Comparison of ENCODE assay signal across 14 mouse cellular contexts in the genomic region with DNA sequence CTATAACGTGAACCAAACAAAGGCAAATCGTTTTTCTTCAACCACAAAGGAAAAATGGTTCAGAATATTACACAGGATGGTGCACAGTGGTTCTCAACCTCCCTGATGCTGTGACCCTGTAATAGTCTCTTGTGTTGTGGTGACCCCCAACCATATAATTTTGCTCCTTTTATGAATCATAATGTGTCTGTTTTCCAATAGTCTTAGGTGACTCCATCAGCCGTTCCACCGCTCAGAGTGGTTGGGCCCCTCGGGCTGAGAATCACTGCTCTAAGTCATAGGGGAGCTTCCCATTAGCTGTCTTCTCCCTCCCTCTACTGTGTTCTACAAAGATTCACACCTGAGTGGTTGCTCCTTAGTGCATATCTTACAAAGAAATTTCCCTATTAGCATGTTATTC. TPM values are rescaled to one million over a fixed set of nuclear protein-coding genes. Genes with fewer than 3 reads are reported as not detected.
DNase-seq lines count a peak whose midpoint lies in the region; ATAC-seq and TF ChIP-seq lines count a peak whose summit lies in the region.
"Had no signal": no experiment of that assay in that cellular context is flagged by ENCODE, and none has a peak within 500 bp of the region (broad histone marks: within the 10 kb centered on the region; RNA-seq: fewer than 3 reads in every experiment).

No protein-coding gene starts in this region.

- no peaks in the 10 kb centered on the region for H3K27me3 ChIP-seq in heart, embryonic 12.5 days (replicated peaks)
- no peaks in the 10 kb centered on the region for H3K27me3 ChIP-seq in hindbrain, postnatal 0 days (ENCODE audit: insufficient read depth, low read length)
- H3K27me3 ChIP-seq in hindbrain, embryonic 14.5 days (ENCODE audit: control insufficient read depth, insufficient read depth, low read length), result no peaks in the 10 kb centered on the region
- no peaks in the 10 kb centered on the region for H3K27me3 ChIP-seq in midbrain, embryonic 11.5 days (ENCODE audit: control insufficient read depth, insufficient read depth, low read length)
- no peaks in the 10 kb centered on the region for H3K27me3 ChIP-seq in midbrain, embryonic 14.5 days (ENCODE audit: control insufficient read depth, insufficient read depth, low read length)
- H3K27me3 ChIP-seq in Patski, result no peaks in the 10 kb centered on the region
- H3K27me3 ChIP-seq: embryonic facial prominence, embryonic 12.5 days; heart, embryonic 13.5 days; hindbrain, embryonic 13.5 days had no signal

- in situ Hi-C loops in Patski (cut with MboI; ENCODE audit: low pct_unique_long_range_greater_than_20kb), result loop anchor here (10.0 kb wide), 1 partner anchor 258 kb away; no protein-coding TSS in a partner anchor

- H3K4me3 ChIP-seq in heart, embryonic 12.5 days, result no peak overlapping the region
- no peak overlapping the region for H3K4me3 ChIP-seq in hindbrain, postnatal 0 days (ENCODE audit: low read length)
- H3K4me3 ChIP-seq in hindbrain, embryonic 14.5 days (replicated peaks; ENCODE audit: low read length), result no peak overlapping the region
- H3K4me3 ChIP-seq in midbrain, embryonic 11.5 days (ENCODE audit: low read depth, low read length), result no peak overlapping the region
- no peak overlapping the region for H3K4me3 ChIP-seq in midbrain, embryonic 14.5 days (replicated peaks; ENCODE audit: low read depth, low read length)
- H3K4me3 ChIP-seq: embryonic facial prominence, embryonic 12.5 days; heart, embryonic 13.5 days; hindbrain, embryonic 13.5 days had no signal

- no peak overlapping the region for H3K9ac ChIP-seq in heart, embryonic 12.5 days
- no peak overlapping the region for H3K9ac ChIP-seq in hindbrain, postnatal 0 days (replicated peaks; ENCODE audit: low read length)
- H3K9ac ChIP-seq in hindbrain, embryonic 14.5 days, result no peak overlapping the region
- no peak overlapping the region for H3K9ac ChIP-seq in midbrain, embryonic 11.5 days (ENCODE audit: low read length)
- H3K9ac ChIP-seq in midbrain, embryonic 14.5 days (replicated peaks; ENCODE audit: low read length), result no peak overlapping the region
- H3K9ac ChIP-seq: embryonic facial prominence, embryonic 12.5 days; heart, embryonic 13.5 days; hindbrain, embryonic 13.5 days had no signal

- POLR2A ChIA-PET in Patski (lab: Charles Lee), result no interaction called here

- TF ChIP-seq CTCF in hindbrain, postnatal 0 days (IDR thresholded peaks at IDR 0.05; ENCODE audit: low read depth), result no peak
- peak; percentile 7 for TF ChIP-seq CTCF in Patski (IDR thresholded peaks at IDR 0.05)

- ATAC-seq in heart, embryonic 12.5 days (ENCODE audit: insufficient number of reproducible peaks, low FRiP score), result peak; percentile 27; the same call in 1 of the 2 replicates
- ATAC-seq in hindbrain, postnatal 0 days, result 0 out of 2 replicates have a peak, but pooled peaks have one; percentile 11
- ATAC-seq in hindbrain, embryonic 14.5 days (ENCODE audit: low FRiP score), result no peak
- peak; percentile 30; the same call in 1 of the 2 replicates for ATAC-seq in midbrain, embryonic 11.5 days (ENCODE audit: low FRiP score)
- no peak for ATAC-seq in midbrain, embryonic 14.5 days (ENCODE audit: low FRiP score, low TSS enrichment)
- no peak for ATAC-seq in Patski

- no peaks in the 10 kb centered on the region for H3K9me3 ChIP-seq in heart, embryonic 12.5 days (replicated peaks)
- H3K9me3 ChIP-seq in hindbrain, postnatal 0 days (ENCODE audit: low read length), result no peaks in the 10 kb centered on the region
- H3K9me3 ChIP-seq in hindbrain, embryonic 14.5 days (ENCODE audit: control insufficient read depth, low read length), result no peaks in the 10 kb centered on the region
- H3K9me3 ChIP-seq in midbrain, embryonic 11.5 days (ENCODE audit: control insufficient read depth, low read length), result no peaks in the 10 kb centered on the region
- no peaks in the 10 kb centered on the region for H3K9me3 ChIP-seq in midbrain, embryonic 14.5 days (ENCODE audit: control insufficient read depth, low read length)
- H3K9me3 ChIP-seq: embryonic facial prominence, embryonic 12.5 days; G1E; heart, embryonic 13.5 days; hindbrain, embryonic 13.5 days had no signal

- no peak overlapping the region for H3K4me2 ChIP-seq in heart, embryonic 12.5 days
- no peak overlapping the region for H3K4me2 ChIP-seq in hindbrain, postnatal 0 days (ENCODE audit: low read depth, low read length)
- no peak overlapping the region for H3K4me2 ChIP-seq in hindbrain, embryonic 14.5 days (replicated peaks)
- no peak overlapping the region for H3K4me2 ChIP-seq in midbrain, embryonic 11.5 days
- no peak overlapping the region for H3K4me2 ChIP-seq in midbrain, embryonic 14.5 days (ENCODE audit: low read length)
- H3K4me2 ChIP-seq: embryonic facial prominence, embryonic 12.5 days; heart, embryonic 13.5 days; hindbrain, embryonic 13.5 days had no signal

- peaks cover 11% of the 10 kb centered on the region for H3K36me3 ChIP-seq in heart, embryonic 12.5 days
- H3K36me3 ChIP-seq in hindbrain, postnatal 0 days (ENCODE audit: insufficient read depth, low read length), result no peaks in the 10 kb centered on the region
- H3K36me3 ChIP-seq in hindbrain, embryonic 14.5 days (replicated peaks; ENCODE audit: control insufficient read depth, insufficient read depth), result peaks cover 5% of the 10 kb centered on the region; the same call in 1 of the 2 replicates
- no peaks in the 10 kb centered on the region for H3K36me3 ChIP-seq in midbrain, embryonic 11.5 days (ENCODE audit: control insufficient read depth, insufficient read depth, low read length)
- H3K36me3 ChIP-seq in midbrain, embryonic 14.5 days (ENCODE audit: control insufficient read depth, insufficient read depth, low read length), result peaks cover 6% of the 10 kb centered on the region
- H3K36me3 ChIP-seq: embryonic facial prominence, embryonic 12.5 days; G1E had no signal

- H3K4me1 ChIP-seq in heart, embryonic 12.5 days (replicated peaks), result 0 out of 2 replicates have a peak, but pooled peaks cover 3% of the 10 kb centered on the region
- H3K4me1 ChIP-seq in hindbrain, postnatal 0 days (ENCODE audit: insufficient read depth, low read length), result no peaks in the 10 kb centered on the region
- H3K4me1 ChIP-seq in hindbrain, embryonic 14.5 days (replicated peaks; ENCODE audit: control insufficient read depth, insufficient read depth, low read length), result no peaks in the 10 kb centered on the region
- H3K4me1 ChIP-seq in midbrain, embryonic 11.5 days (ENCODE audit: control insufficient read depth, insufficient read depth, low read length), result no peaks in the 10 kb centered on the region
- no peaks in the 10 kb centered on the region for H3K4me1 ChIP-seq in midbrain, embryonic 14.5 days (ENCODE audit: control insufficient read depth, insufficient read depth, low read length)
- H3K4me1 ChIP-seq: embryonic facial prominence, embryonic 12.5 days had no signal

- WGBS in heart, embryonic 12.5 days, result 77% methylated on average over 5 of the region's 5 CpGs
- WGBS in hindbrain, postnatal 0 days, result 85% methylated on average over 5 of the region's 5 CpGs
- WGBS in hindbrain, embryonic 14.5 days, result 84% methylated on average over 5 of the region's 5 CpGs
- WGBS in midbrain, embryonic 11.5 days, result 90% methylated on average over 5 of the region's 5 CpGs
- WGBS in midbrain, embryonic 14.5 days, result 87% methylated on average over 5 of the region's 5 CpGs

- no peak for DNase-seq in heart, postnatal 14 days
- no peak for DNase-seq in hindbrain, postnatal 0 days (ENCODE audit: low spot score)
- no peak for DNase-seq in hindbrain, embryonic 14.5 days (ENCODE audit: low spot score)
- peak; percentile 26 for DNase-seq in midbrain, embryonic 11.5 days (ENCODE audit: low spot score, missing footprints)
- no peak for DNase-seq in midbrain, embryonic 14.5 days
- DNase-seq in Patski (ENCODE audit: low read depth, low spot score), result no peak
- no peak for DNase-seq in right cerebral cortex, adult 2 months (ENCODE audit: low spot score in 2 of 2)
- DNase-seq: gastrocnemius, postnatal 36 days; kidney, adult 11 months had no signal

- no peak overlapping the region for H3K27ac ChIP-seq in heart, embryonic 12.5 days (ENCODE audit: poor library complexity, severe bottlenecking)
- no peak overlapping the region for H3K27ac ChIP-seq in hindbrain, postnatal 0 days
- H3K27ac ChIP-seq in hindbrain, embryonic 14.5 days, result no peak overlapping the region
- no peak overlapping the region for H3K27ac ChIP-seq in midbrain, embryonic 11.5 days (ENCODE audit: low read depth, low read length)
- no peak overlapping the region for H3K27ac ChIP-seq in midbrain, embryonic 14.5 days (replicated peaks; ENCODE audit: low read depth, low read length)
- H3K27ac ChIP-seq: embryonic facial prominence, embryonic 12.5 days; heart, embryonic 13.5 days; hindbrain, embryonic 13.5 days had no signal

- CTCF ChIA-PET in Patski (lab: Charles Lee), result interaction anchor here (0.7 to 7.3 kb wide), 8 partner anchors 10 to 240 kb away, joined by 3 to 88 read pairs (median 3); a partner anchor contains a TSS

- intact Hi-C loops in heart, postnatal 14 days (cut with DNase I), result loop anchor here (5.0 to 10.0 kb wide), 3 partner anchors 235 to 260 kb away; a partner anchor contains a TSS

RNA-seq across cellular contexts. Expression of a gene that starts 9.4 kb away (rescaled TPM):
- polyA plus RNA-seq in heart, embryonic 12.5 days (2016; fragmentation: Nextera tagmentation; extraction: Ambion mirVana), result 666 and 709 TPM in 2 replicates
- 1,000 to 10,000 TPM; 4,906 to 5,350 TPM for total RNA-seq in heart, postnatal 14 days (2021)
- 1.4 and 2.9 TPM in 2 replicates for total RNA-seq in hindbrain, postnatal 0 days (2014; rRNA removed)
- polyA plus RNA-seq in hindbrain, postnatal 0 days (2015; fragmentation: Nextera tagmentation; extraction: Ambion mirVana), result 0.35 and 0.53 TPM in 2 replicates
- polyA plus RNA-seq in hindbrain, embryonic 14.5 days (2014; fragmentation: Nextera tagmentation; extraction: Ambion mirVana), result 0.80 and 1.5 TPM in 2 replicates
- polyA plus RNA-seq in midbrain, embryonic 11.5 days (2014; fragmentation: Nextera tagmentation; extraction: Ambion mirVana), result 1.1 and 1.4 TPM in 2 replicates
- 1.1 and 1.2 TPM in 2 replicates for polyA plus RNA-seq in midbrain, embryonic 14.5 days (2014; fragmentation: Nextera tagmentation; extraction: Ambion mirVana)
- polyA plus RNA-seq in Patski (2021), result 0.13 TPM
- total RNA-seq: G1E had no signal
- polyA plus RNA-seq: G1E had no signal

RNA-seq across cellular contexts. Expression of a gene that starts 32.8 kb away (rescaled TPM):
- 5.5 TPM in 2 replicates for polyA plus RNA-seq in heart, embryonic 12.5 days (2016; fragmentation: Nextera tagmentation; extraction: Ambion mirVana)
- total RNA-seq in heart, postnatal 14 days (2021), result 10 to 100 TPM; 18.8 to 21.0 TPM
- total RNA-seq in hindbrain, postnatal 0 days (2014; rRNA removed), result 15.4 and 16.2 TPM in 2 replicates
- polyA plus RNA-seq in hindbrain, postnatal 0 days (2015; fragmentation: Nextera tagmentation; extraction: Ambion mirVana), result 7.2 and 8.2 TPM in 2 replicates
- 6.0 and 7.8 TPM in 2 replicates for polyA plus RNA-seq in hindbrain, embryonic 14.5 days (2014; fragmentation: Nextera tagmentation; extraction: Ambion mirVana)
- 3.8 and 4.4 TPM in 2 replicates for polyA plus RNA-seq in midbrain, embryonic 11.5 days (2014; fragmentation: Nextera tagmentation; extraction: Ambion mirVana)
- 8.0 and 8.3 TPM in 2 replicates for polyA plus RNA-seq in midbrain, embryonic 14.5 days (2014; fragmentation: Nextera tagmentation; extraction: Ambion mirVana)
- 3.3 TPM for polyA plus RNA-seq in Patski (2021)
- polyA plus RNA-seq: G1E had no signal

Comparison
In these comparisons a context has a peak if more than half of its experiments do, and no peak if none do; other contexts are left out.
1. ATAC-seq: peak in heart, embryonic 12.5 days (single experiment), hindbrain, postnatal 0 days (single experiment) and midbrain, embryonic 11.5 days (single experiment); none in hindbrain, embryonic 14.5 days (single experiment), midbrain, embryonic 14.5 days (single experiment) and Patski (single experiment).
2. RNA of a gene that starts 9.4 kb away (polyA plus RNA-seq): 666 to 709 TPM in heart, embryonic 12.5 days; 0.80 to 1.5 TPM in hindbrain, embryonic 14.5 days, 1.1 to 1.2 TPM in midbrain, embryonic 14.5 days, 1.1 to 1.4 TPM in midbrain, embryonic 11.5 days, 0.35 to 0.53 TPM in hindbrain, postnatal 0 days and 0.13 TPM in Patski (single experiment); every median in the first group is over 100 times any median in the second.